Mouse (Mus musculus) fat pad, adult 2 months (tissue): ENCODE results near the gene Phospho1.

Experiments used
- DNase-seq: peaks from one replicate; pipeline ENCODE4 v3.0.0-alpha.2; 2011; ENCODE audit warnings: low read depth, low spot score; ENCODE audit errors: extremely low read depth

Gene Phospho1

DNA sequence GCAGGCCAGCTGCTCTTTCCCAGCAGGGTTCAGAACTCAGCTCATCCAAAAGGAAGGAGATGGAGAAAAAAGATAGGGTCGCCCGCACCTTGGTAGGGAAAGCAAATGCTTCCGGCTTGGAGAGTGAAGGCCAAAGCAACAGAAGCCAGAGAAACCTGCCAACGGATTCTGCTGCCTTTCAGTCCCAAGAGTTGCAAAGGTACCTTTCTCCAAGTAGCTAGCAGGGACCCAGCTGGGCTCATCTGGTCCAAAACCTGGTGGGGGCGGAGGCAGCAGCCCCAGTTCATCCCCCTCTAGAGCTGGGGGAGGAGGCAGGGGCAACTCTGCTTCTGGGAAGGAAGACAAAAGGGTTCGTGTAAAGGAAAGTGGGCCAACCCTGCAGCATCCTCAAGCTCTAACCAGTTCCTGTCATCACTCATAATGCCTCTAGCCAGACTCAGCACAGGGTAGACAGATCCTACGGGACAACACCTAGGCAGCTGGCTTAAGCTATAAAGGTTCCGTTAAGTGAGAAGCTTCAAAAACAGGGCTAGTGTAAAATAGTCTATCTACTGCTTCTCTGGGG, 8.8 kb downstream of the Phospho1 start:
- no peak for DNase-seq

GRCm38 (mm10) chr11:95833631-95834142, 9.4 kb downstream of the Phospho1 start:
- no peak for DNase-seq

- DNase-seq: no peak
Measured at GRCm38 (mm10) chr11:95834143-95834667, 9.9 kb downstream of the Phospho1 start.

DNA sequence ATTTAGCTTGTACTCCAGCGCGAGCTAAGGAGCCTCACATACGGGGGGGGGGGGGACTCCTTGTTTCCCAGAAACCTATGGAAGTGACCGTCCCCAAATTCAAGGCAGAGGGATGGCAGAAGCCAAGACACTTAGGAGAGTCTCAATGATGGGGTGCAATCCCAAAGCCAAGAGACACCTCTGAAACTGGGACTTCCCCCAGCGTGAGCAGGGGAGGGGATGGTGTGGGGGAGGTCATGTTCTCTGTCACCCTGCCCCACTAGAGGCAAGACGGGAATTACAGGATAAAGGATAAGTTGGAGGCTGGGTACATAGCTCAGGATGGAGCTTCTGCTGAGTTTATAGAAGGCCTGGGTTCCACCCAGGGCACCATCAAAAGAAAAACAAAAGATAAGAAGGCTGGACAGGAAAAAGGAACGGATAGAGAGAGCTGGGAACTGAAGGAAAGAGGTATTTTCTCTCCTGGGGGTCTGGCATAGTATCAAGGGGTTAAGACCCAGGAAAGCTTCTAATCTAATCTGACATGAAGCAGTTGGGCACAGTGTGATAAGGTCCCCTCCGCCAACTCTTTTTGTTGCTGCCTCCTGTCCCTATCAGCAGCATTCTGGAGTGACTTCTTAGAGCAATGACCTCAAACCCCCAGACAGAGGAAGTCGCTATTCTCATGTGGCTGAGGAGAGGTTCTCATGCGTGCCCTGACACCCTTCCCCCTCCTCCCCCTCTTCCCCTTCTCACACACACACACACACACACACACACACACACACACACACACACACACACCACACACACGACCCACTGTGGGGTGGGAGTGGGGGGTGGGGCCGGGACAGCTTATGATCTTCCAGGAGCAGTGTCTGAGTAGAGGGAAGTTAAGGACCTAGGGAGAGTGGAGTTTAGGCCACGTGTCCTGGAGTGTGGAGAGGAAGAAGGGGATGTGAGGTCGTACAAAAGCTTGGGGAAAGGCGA, 10.7 kb downstream of the Phospho1 start:
- no peak for DNase-seq

DNA sequence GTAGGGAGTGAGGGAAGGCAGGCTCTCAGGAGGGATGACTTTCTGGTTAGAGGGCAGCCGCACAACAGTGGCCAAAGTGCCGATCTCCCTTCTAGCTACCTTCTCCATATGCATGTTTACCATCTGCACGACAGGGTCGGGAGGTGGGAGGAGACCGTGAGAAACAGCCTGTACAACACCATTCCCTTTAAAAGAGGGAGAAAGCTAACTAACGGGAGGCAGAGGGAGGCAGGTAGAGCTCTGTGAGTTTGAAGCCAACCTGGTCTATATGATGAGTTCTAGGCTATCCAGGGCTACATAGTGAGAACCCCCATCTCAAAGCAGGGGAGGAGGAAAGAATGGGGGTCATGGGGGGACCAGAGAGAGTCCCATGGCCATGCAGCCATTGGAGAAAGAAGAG, 11.5 kb downstream of the Phospho1 start:
- DNase-seq: no peak

GRCm38 (mm10) chr11:95836433-95836832, 12.1 kb downstream of the Phospho1 start:
- no peak for DNase-seq

- no peak for DNase-seq
Measured at GRCm38 (mm10) chr11:95837059-95837458, 12.8 kb downstream of the Phospho1 start, which contains the start of gene Gngt2. Gene Gngt2, plus strand, starts transcription at chr11:95837216.

DNA sequence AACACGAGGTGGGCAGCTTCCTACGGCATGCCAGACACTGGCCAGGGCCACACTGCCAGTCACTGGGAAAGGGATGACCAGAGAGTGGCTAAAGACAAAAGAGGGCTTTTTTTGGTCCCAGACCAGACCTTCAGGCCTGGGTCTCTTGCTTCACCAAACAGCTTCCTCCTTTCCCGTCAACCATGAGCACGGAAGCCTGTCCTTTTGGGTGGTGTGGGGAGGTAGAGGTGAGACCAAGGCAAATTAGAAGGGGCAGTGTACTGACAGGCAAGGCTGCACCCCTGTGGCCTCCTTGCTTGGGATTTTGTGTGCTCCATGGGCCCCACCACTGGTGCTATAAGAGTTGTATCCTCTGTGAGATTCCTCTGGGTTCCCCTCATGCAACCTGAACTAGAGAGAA, 14.3 kb downstream of the Phospho1 start:
- DNase-seq: no peak

GRCm38 (mm10) chr11:95838999-95839868, 14.9 kb downstream of the Phospho1 start:
- no peak for DNase-seq

- no peak for DNase-seq
Measured at GRCm38 (mm10) chr11:95840694-95841497, 16.6 kb downstream of the Phospho1 start.

DNA sequence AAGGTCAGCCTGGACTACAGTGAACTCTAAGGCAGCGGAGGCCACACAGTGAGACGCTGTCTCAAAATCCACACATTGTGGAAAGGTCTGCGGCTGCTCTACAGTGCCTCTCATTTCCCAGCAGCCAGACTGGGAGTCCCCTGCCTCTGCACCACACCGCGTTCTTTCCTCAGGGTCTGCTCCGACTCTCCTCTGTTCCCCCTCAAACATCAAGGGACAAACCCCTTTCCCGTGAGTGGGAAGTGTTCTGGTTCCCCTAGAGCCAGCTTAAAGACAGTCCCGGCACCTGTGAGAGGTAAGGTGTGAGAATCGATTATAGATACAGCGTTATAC, 17.2 kb downstream of the Phospho1 start:
- no peak for DNase-seq

- DNase-seq: no peak
Measured at GRCm38 (mm10) chr11:95842074-95842681, 17.9 kb downstream of the Phospho1 start, which contains the start of gene Abi3. Gene Abi3, minus strand, starts transcription at chr11:95842476.

- no peak for DNase-seq
Measured at GRCm38 (mm10) chr11:95842953-95843352, 18.7 kb downstream of the Phospho1 start.

- no peak for DNase-seq
Measured at GRCm38 (mm10) chr11:95843421-95843950, 19.2 kb downstream of the Phospho1 start.

GRCm38 (mm10) chr11:95844935-95845334, 20.6 kb downstream of the Phospho1 start:
- DNase-seq: no peak

DNA sequence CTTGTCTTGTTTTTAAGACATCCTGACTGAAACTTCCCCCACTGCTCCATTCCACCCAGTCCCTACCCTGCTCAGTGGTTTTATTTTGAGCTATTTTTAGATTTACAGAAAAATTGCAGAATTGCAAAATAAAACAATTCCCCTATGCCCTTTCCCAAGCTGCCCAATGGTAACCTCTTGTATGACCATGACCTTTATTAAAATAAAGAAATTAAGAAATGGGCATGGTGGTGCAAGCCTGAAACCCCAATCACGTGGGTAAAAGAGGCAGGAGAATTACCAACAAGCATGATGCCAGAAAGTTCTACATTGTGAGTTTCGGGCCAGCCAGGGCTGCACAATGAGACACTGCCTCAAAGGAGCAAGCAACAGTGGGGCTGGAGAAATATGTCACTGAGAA, 26.6 kb downstream of the Phospho1 start:
- no peak for DNase-seq

DNA sequence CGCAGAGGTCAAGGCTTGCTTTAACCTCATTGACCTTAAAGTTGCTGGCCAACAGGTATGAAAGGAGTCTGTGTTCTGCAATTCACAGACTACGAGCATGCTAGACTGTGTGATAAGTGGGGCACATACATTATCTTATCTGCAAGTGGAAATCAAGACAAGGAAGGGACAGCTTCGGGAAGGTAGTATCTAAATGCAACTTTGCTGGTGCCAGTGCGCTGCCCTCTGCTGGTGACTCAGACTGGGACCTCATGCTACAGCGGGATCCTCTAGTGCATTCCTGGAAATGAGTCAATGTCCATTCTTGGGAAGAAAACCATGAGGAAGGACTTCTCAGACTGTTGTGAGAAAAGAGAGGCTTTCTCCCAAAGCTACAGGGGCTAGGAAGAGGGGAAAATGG, 29.4 kb downstream of the Phospho1 start:
- no peak for DNase-seq

- DNase-seq: no peak
Measured at GRCm38 (mm10) chr11:95857306-95857705, 33.0 kb downstream of the Phospho1 start.
